Mouse (Mus musculus) frontal cortex, adult 2 months (tissue): ENCODE results near the gene Rps6ka5. TPM values are rescaled to one million over a fixed set of nuclear protein-coding genes. Genes with fewer than 3 reads are reported as not detected.

Experiments used
- DNase-seq, 2 experiments: peaks; one replicate each; pipeline ENCODE4 v3.0.0; 2022; ENCODE audit warnings: low spot score in 1 of 2; ENCODE audit errors: extremely low spot score in 1 of 2
- polyA plus RNA-seq: library from polyadenylated mRNA; depleted of rRNA; stranded (reverse); fragments of >200 nt; gene quantifications from 2 replicates; pipeline ENCODE4 v1.2.3, GENCODE M21; 2012

Gene Rps6ka5
- polyA plus RNA-seq, 1 experiment: 13.8 TPM

- no peak for DNase-seq
Measured at GRCm38 (mm10) chr12:100537091-100537490, 189.7 kb downstream of the Rps6ka5 start.

GRCm38 (mm10) chr12:100535028-100535427 is 191.8 kb downstream of the Rps6ka5 start:
- no peak for DNase-seq

- DNase-seq: no peak
Measured at GRCm38 (mm10) chr12:100534028-100534427, 192.8 kb downstream of the Rps6ka5 start.

GRCm38 (mm10) chr12:100533209-100533608 is 193.6 kb downstream of the Rps6ka5 start:
- no peak for DNase-seq

- DNase-seq: no peak
Measured at GRCm38 (mm10) chr12:100531740-100532139, 195.0 kb downstream of the Rps6ka5 start.

- no peak for DNase-seq
Measured at GRCm38 (mm10) chr12:100530871-100531270, 195.9 kb downstream of the Rps6ka5 start.

GRCm38 (mm10) chr12:100529651-100530050 is 197.1 kb downstream of the Rps6ka5 start:
- DNase-seq: no peak

- no peak for DNase-seq
Measured at GRCm38 (mm10) chr12:100529172-100529571, 197.6 kb downstream of the Rps6ka5 start.

GRCm38 (mm10) chr12:100528246-100528645 is 198.5 kb downstream of the Rps6ka5 start:
- no peak for DNase-seq

GRCm38 (mm10) chr12:100527753-100528152 is 199.0 kb downstream of the Rps6ka5 start:
- peak; percentile 85 to 90 for DNase-seq

- DNase-seq: no peak
Measured at GRCm38 (mm10) chr12:100527241-100527640, 199.5 kb downstream of the Rps6ka5 start.

GRCm38 (mm10) chr12:100525939-100526338 is 200.8 kb downstream of the Rps6ka5 start:
- DNase-seq: no peak

- peak in 1 of 2 experiments; percentile 41 for DNase-seq
Measured at GRCm38 (mm10) chr12:100520794-100521186, 206.0 kb downstream of the Rps6ka5 start, which contains the start of gene Ttc7b. Gene Ttc7b, minus strand, starts transcription at chr12:100520826.

GRCm38 (mm10) chr12:100520077-100520793 is 206.5 kb downstream of the Rps6ka5 start:
- no peak for DNase-seq

GRCm38 (mm10) chr12:100519684-100520076 is 207.1 kb downstream of the Rps6ka5 start:
- DNase-seq: no peak

- DNase-seq: no peak
Measured at GRCm38 (mm10) chr12:100517371-100517770, 209.4 kb downstream of the Rps6ka5 start.

GRCm38 (mm10) chr12:100516161-100516838 is 210.5 kb downstream of the Rps6ka5 start:
- no peak for DNase-seq

- DNase-seq: no peak
Measured at GRCm38 (mm10) chr12:100515493-100515892, 211.3 kb downstream of the Rps6ka5 start.

- no peak for DNase-seq
Measured at GRCm38 (mm10) chr12:100514611-100515010, 212.2 kb downstream of the Rps6ka5 start.

- DNase-seq: no peak
Measured at GRCm38 (mm10) chr12:100513131-100513530, 213.7 kb downstream of the Rps6ka5 start.

GRCm38 (mm10) chr12:100512641-100513040 is 214.1 kb downstream of the Rps6ka5 start:
- no peak for DNase-seq
